Mouse (Mus musculus) left cerebral cortex, adult 18-20 months (tissue): Measurements from ENCODE around the gene Nkx1-2. TPM values are rescaled to one million over a fixed set of nuclear protein-coding genes. Genes with fewer than 3 reads are reported as not detected.

Source experiments
- DNase-seq, 2 experiments: peaks; one replicate each; pipeline ENCODE4 v3.0.0; 2021 to 2022; ENCODE audit warnings: low spot score in 2 of 2, mixed read lengths in 1 of 2
- total RNA-seq, 2 experiments: library from RNA; stranded (reverse); gene quantifications; 2 replicates each; pipeline ENCODE4 v1.2.3; 2021

Nkx1-2 gene
- total RNA-seq, 2 experiments from 2014 or later, result 0.14 TPM; not detected in 1

- peak in 1 of 2 experiments; percentile 24 for DNase-seq
These were observed 29.4 kb downstream of the Nkx1-2 start for GRCm38 (mm10) chr7:132570071-132570470.

DNA sequence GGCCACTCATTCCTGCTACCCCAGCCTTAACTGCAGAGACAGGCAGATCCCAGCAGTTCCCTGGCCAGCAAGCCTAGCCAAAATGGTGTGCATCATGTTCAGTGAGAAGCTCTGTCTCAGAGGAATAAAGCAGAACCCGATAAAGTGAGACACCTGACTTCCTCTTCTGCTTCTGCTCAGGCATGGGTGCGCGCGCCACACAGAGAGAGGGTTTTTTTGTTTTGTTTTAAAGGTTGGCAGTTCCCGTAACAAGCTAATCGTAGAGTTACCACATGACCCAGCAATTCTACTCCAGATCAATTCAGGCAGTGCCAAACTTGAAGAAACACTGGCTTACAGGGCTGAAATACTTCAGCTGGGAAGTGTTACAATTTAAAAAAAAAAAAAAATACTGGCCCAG is 30.6 kb downstream of the Nkx1-2 start:
- DNase-seq, result no peak

DNA sequence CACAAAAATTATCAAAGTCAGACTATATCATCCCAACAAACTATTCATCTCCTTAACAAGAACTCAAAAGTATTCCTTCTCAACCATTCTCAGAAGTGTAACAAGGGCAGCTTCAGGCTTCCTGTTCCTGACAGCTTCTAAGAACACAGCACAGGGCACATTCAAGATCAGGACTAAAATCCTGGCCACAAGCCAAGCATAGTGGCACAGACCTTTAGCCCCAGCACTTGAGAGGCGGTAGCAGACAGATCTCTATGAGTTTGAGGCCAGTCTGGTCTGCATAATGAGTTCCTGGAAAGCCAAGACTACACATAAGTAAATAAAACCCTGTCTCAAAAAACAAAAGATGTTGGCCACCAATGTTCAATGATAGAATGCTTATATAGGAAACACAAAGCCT is 33.6 kb downstream of the Nkx1-2 start:
- no peak for DNase-seq

- DNase-seq, result no peak
These were observed 40.2 kb downstream of the Nkx1-2 start for GRCm38 (mm10) chr7:132559138-132559766.

GRCm38 (mm10) chr7:132558141-132558736 is 41.2 kb downstream of the Nkx1-2 start:
- no peak for DNase-seq

- DNase-seq, result no peak
These were observed 42.9 kb downstream of the Nkx1-2 start for GRCm38 (mm10) chr7:132556575-132556974.

- DNase-seq, result no peak
These were observed 43.5 kb downstream of the Nkx1-2 start for GRCm38 (mm10) chr7:132555911-132556310.

DNA sequence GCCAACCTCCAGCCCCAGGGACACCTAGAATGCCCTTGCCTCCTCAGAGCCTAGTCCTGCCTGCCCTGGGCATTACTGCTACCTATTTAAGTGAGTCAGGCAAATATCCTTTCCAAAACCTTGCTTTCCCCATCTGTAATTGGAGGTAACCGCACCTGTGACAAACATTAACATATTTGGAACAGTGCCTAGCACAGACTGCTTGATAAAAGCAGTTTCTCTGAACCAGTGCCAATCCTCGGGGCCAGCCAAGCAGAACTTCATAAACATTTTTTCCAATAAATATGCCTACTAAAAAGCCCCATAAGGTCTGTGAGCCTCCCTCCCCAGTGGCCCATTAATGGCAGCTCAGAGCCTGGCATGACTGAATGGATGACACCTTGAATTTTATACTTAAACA is 45.3 kb downstream of the Nkx1-2 start:
- no peak for DNase-seq

GRCm38 (mm10) chr7:132551351-132552126 is 47.9 kb downstream of the Nkx1-2 start:
- DNase-seq, result peak; percentile 98

DNA sequence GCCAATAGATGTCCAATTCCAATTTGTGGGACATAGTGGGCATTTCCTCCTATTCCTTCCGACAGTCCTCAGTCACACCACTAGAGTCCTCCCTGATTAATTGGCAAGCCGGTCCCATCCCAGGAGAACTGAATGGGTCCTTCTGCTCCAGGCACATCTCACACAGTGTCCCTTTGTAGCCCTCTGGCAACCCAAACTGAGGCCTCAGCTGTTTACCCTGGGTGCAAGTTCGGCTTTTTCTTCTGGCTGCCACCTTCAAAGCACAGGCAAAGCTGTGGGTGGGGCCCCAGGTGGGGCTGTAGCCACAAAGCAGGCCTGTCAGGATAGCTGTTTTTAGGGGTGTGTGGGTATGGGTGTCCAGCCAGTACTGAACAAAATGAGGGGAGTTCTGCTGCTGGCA is 52.3 kb downstream of the Nkx1-2 start:
- DNase-seq, result no peak

Other genes with a start within 250 kb of the Nkx1-2 start
- gene Oat, start 23.2 kb downstream of the Nkx1-2 start, total RNA-seq, result 10 to 100 TPM; 94.9 to 95.0 TPM
- 10 to 100 TPM; 15.0 to 16.4 TPM for gene Lhpp, start 11.0 kb upstream of the Nkx1-2 start, total RNA-seq
- 10 to 100 TPM; 71.7 to 73.5 TPM for gene Fam53b, start 214.2 kb upstream of the Nkx1-2 start, total RNA-seq